Mouse (Mus musculus): ENCODE measurements around the gene Mb21d2. TPM values are rescaled to one million over a fixed set of nuclear protein-coding genes. Genes with fewer than 3 reads are reported as not detected.

Mb21d2 gene
- polyA plus RNA-seq, 1 experiment from 2014 or later, result 6.5 TPM

DNA sequence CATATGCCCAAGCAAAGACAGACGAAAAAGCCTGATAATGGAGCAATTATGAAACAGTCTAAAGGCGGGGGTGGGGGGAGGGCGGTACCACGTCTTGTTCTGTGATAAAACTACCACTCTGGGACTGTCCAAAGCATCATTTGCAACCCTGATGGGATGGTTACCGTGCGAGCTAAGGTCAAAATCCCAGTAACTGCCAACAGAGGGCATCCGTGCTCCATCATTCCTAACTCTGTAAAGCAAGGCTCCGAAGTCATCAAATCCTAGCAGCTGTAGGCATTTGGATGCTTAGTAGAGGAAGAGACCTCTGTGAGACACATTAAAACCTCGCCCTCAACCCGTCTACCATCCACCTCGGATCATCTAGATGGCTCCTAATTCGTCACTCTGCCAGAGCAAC, 91.5 kb downstream of the Mb21d2 start:
- Histone ChIP-seq H3K4me1 (ENCODE audit: control insufficient read depth, insufficient read depth, low read length) (peaks cover 10% of the 10 kb centered on the region; the same call in 1 of the 2 replicates), H3K9ac (ENCODE audit: low read length) (no peak overlapping the region), H3K4me2 (ENCODE audit: low read depth, low read length) (no peak overlapping the region), H3K27ac (ENCODE audit: low read length) (no peak overlapping the region), H3K9me3 (replicated peaks; ENCODE audit: control insufficient read depth, low read length) (no peaks in the 10 kb centered on the region), H3K4me3 (replicated peaks; ENCODE audit: low read length) (no peak overlapping the region), H3K27me3 (ENCODE audit: control insufficient read depth, insufficient read depth, low read length) (no peaks in the 10 kb centered on the region), H3K36me3 (ENCODE audit: control insufficient read depth, insufficient read depth, low read length) (no peaks in the 10 kb centered on the region)
- no peak for ATAC-seq (ENCODE audit: insufficient read depth, low FRiP score)
- WGBS, result 15% methylated on average over 12 of the region's 12 CpGs

DNA sequence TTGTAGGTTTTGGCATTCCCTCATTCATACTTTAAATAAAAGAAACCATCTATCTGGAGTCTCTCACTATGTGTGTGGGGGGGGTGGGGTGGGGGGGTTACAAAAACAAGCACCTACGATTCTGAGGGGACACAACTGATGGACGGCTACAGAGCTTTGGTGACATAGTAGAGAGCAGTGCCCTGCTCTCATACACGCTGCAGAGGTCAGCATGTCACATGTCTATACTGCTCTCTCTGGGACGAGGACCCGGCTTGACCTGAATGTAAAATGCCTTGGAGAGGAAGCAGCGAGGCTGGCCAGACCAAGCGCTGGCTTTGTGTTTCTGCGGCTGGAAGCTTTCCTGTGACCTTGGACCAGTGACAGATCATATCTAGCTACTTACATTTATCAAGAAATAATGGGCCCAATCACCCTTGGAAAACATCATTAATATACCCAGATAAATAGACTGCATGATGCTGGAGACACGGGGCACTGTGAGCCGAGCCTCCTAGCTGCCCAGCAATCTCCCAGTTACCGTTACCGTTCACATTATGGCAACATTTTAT, 97.3 kb downstream of the Mb21d2 start:
- 64% methylated on average over 12 of the region's 12 CpGs for WGBS
- Histone ChIP-seq H3K4me3 (replicated peaks; ENCODE audit: low read length) (no peak overlapping the region), H3K9me3 (replicated peaks; ENCODE audit: control insufficient read depth, low read length) (no peaks in the 10 kb centered on the region), H3K9ac (ENCODE audit: low read length) (no peak overlapping the region), H3K4me1 (ENCODE audit: control insufficient read depth, insufficient read depth, low read length) (no peaks in the 10 kb centered on the region), H3K27me3 (ENCODE audit: control insufficient read depth, insufficient read depth, low read length) (no peaks in the 10 kb centered on the region), H3K4me2 (ENCODE audit: low read depth, low read length) (no peak overlapping the region), H3K36me3 (ENCODE audit: control insufficient read depth, insufficient read depth, low read length) (peaks cover 8% of the 10 kb centered on the region), H3K27ac (ENCODE audit: low read length) (no peak overlapping the region)
- no peak for ATAC-seq (ENCODE audit: insufficient read depth, low FRiP score)

DNA sequence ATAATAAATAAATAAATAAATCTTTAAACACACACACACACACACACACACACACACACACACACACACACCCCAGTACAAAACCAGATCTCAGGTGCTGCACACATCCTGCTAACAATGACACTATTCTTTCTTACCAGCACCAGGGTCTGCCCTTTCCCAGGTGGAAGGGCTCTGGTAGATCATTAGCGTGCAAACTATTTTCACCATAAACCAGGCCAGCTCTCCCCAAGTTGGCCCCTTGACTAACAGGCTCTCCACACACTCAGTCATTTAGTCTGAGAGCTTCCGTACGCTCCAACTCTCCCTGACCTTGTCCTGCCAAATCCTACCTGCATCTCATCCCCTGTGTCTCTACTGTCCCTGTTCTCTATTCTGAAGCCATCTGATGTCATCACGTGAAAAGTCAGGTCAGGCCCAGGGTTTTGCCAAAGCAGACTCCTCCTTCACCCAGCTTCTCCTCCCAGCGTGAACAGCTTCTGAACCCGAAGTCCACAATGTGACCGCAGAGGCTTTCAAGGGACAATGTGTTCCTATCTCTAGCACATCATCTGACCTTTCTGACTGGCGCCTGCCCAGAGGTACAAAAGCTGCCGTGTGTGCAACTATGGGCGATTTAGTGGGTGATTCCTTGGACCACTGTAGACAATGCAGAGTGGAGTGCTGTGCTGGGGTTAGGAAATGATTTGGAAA, 100.1 kb downstream of the Mb21d2 start:
- 80% methylated on average over 10 of the region's 10 CpGs for WGBS
- H3K9ac ChIP-seq (ENCODE audit: low read length), result no peak overlapping the region
- no peak overlapping the region for H3K27ac ChIP-seq (ENCODE audit: low read length)
- H3K4me1 ChIP-seq (ENCODE audit: control insufficient read depth, insufficient read depth, low read length), result no peaks in the 10 kb centered on the region
- H3K36me3 ChIP-seq (ENCODE audit: control insufficient read depth, insufficient read depth, low read length), result peaks cover 8% of the 10 kb centered on the region
- ATAC-seq (ENCODE audit: insufficient read depth, low FRiP score), result no peak
- H3K27me3 ChIP-seq (ENCODE audit: control insufficient read depth, insufficient read depth, low read length), result no peaks in the 10 kb centered on the region
- H3K4me3 ChIP-seq (replicated peaks; ENCODE audit: low read length), result no peak overlapping the region
- H3K4me2 ChIP-seq (ENCODE audit: low read depth, low read length), result no peak overlapping the region
- H3K9me3 ChIP-seq (replicated peaks; ENCODE audit: control insufficient read depth, low read length), result no peaks in the 10 kb centered on the region

DNA sequence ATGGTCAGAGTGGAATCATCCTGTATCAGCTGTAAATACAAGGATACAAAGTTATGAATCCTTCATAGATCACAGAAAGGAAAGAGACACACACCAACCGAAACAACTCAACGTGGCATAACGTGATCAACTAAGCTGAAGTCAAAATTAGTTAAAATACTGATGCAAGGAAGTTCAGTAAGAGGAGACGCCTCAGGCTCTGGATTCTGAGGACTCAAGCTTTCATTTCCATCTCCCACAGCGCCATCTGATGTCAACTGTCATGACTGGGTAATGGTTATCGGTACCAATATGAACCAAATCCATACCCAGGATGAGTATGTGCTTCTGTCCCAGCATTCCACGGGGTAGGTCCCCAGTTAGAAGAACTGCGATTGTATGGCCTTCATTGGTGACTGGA, 104.7 kb downstream of the Mb21d2 start:
- Histone ChIP-seq H3K36me3 (ENCODE audit: control insufficient read depth, insufficient read depth, low read length) (peaks cover 8% of the 10 kb centered on the region), H3K4me1 (ENCODE audit: control insufficient read depth, insufficient read depth, low read length) (no peaks in the 10 kb centered on the region), H3K4me2 (ENCODE audit: low read depth, low read length) (no peak overlapping the region), H3K9ac (ENCODE audit: low read length) (no peak overlapping the region), H3K27me3 (ENCODE audit: control insufficient read depth, insufficient read depth, low read length) (no peaks in the 10 kb centered on the region), H3K9me3 (replicated peaks; ENCODE audit: control insufficient read depth, low read length) (no peaks in the 10 kb centered on the region), H3K27ac (ENCODE audit: low read length) (no peak overlapping the region), H3K4me3 (replicated peaks; ENCODE audit: low read length) (no peak overlapping the region)
- no peak for ATAC-seq (ENCODE audit: insufficient read depth, low FRiP score)
- 94% methylated on average over 8 of the region's 8 CpGs for WGBS

DNA sequence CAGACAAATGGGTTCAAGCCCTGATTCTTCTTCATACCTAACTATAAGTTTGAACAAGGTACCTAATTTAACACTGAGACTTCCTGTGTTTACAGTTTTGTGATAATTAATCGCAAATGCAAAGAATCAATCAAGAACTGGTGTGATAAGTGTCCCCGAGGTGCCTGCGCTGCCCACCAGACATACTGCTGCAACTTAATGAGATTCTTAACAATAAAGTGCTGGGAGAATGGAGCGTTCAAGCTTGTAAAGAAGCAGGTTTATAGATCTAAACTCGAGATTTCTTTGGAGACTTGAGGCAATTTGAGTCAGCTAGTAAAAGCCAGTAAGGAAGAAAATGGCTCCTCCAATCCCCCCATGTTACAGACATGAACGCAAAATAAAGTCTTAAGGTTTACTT, 107.7 kb downstream of the Mb21d2 start:
- ATAC-seq (ENCODE audit: insufficient read depth, low FRiP score), result no peak
- Histone ChIP-seq H3K9ac (ENCODE audit: low read length) (no peak overlapping the region), H3K4me3 (replicated peaks; ENCODE audit: low read length) (no peak overlapping the region), H3K36me3 (ENCODE audit: control insufficient read depth, insufficient read depth, low read length) (no peaks in the 10 kb centered on the region), H3K27me3 (ENCODE audit: control insufficient read depth, insufficient read depth, low read length) (no peaks in the 10 kb centered on the region), H3K4me2 (ENCODE audit: low read depth, low read length) (no peak overlapping the region), H3K4me1 (ENCODE audit: control insufficient read depth, insufficient read depth, low read length) (no peaks in the 10 kb centered on the region), H3K9me3 (replicated peaks; ENCODE audit: control insufficient read depth, low read length) (no peaks in the 10 kb centered on the region), H3K27ac (ENCODE audit: low read length) (no peak overlapping the region)
- WGBS, result 63% methylated on average over 6 of the region's 6 CpGs

DNA sequence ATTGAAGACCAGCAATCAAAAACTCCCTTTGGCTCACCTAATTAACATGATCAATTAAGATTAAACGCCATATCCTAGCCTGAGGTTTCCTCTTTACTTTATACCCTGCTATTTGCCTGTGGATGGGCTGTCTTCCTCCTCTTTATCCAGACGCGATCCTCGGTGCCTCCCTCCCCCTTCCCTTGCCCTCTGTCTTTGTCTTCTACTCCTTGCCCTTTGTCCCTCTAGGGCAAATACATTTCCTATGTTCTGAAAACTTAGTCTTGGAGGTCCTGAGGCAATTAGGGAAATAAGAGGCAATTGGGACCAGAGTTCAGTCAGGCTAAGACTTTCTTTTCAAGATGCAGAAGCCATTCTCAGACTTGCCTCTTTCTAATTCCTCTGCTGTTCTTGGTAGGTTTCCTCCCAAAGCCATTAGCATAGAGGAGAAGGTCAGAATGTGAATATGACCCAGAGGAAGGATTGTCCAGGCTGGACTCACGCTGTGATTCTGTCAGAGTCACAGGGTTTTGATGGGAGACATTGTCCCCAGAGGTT, 110.7 kb downstream of the Mb21d2 start:
- H3K36me3 ChIP-seq (ENCODE audit: control insufficient read depth, insufficient read depth, low read length), result no peaks in the 10 kb centered on the region
- ATAC-seq (ENCODE audit: insufficient read depth, low FRiP score), result no peak
- WGBS, result 54% methylated on average over 5 of the region's 5 CpGs
- no peak overlapping the region for H3K4me2 ChIP-seq (ENCODE audit: low read depth, low read length)
- no peaks in the 10 kb centered on the region for H3K9me3 ChIP-seq (replicated peaks; ENCODE audit: control insufficient read depth, low read length)
- no peak overlapping the region for H3K9ac ChIP-seq (ENCODE audit: low read length)
- H3K4me3 ChIP-seq (replicated peaks; ENCODE audit: low read length), result no peak overlapping the region
- H3K27me3 ChIP-seq (ENCODE audit: control insufficient read depth, insufficient read depth, low read length), result no peaks in the 10 kb centered on the region
- no peak overlapping the region for H3K27ac ChIP-seq (ENCODE audit: low read length)
- H3K4me1 ChIP-seq (ENCODE audit: control insufficient read depth, insufficient read depth, low read length), result no peaks in the 10 kb centered on the region

DNA sequence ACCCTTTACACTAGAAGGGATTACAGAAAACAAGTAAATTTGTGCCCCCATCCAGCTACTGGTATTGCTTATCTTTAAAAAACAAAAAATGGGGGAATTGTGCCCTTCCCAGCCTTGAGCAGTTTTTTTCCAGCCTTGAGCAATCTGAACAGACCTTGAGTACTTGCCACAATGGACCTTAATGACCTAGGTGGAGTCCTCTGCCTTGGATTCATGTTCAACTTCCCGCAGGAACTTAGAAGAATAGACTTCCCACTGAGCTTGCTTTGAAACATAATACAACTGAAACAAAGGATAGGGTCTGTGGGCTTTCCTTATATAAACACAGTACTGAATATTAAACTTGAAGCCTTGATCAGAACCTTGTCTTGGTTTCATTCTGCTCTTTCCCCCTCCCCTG, 116.2 kb downstream of the Mb21d2 start:
- Histone ChIP-seq H3K4me3 (replicated peaks; ENCODE audit: low read length) (no peak overlapping the region), H3K9me3 (replicated peaks; ENCODE audit: control insufficient read depth, low read length) (no peaks in the 10 kb centered on the region), H3K36me3 (ENCODE audit: control insufficient read depth, insufficient read depth, low read length) (no peaks in the 10 kb centered on the region), H3K27ac (ENCODE audit: low read length) (no peak overlapping the region), H3K27me3 (ENCODE audit: control insufficient read depth, insufficient read depth, low read length) (no peaks in the 10 kb centered on the region), H3K4me2 (ENCODE audit: low read depth, low read length) (no peak overlapping the region), H3K4me1 (ENCODE audit: control insufficient read depth, insufficient read depth, low read length) (no peaks in the 10 kb centered on the region), H3K9ac (ENCODE audit: low read length) (no peak overlapping the region)
- WGBS, result 77% methylated on average over 1 of the region's 1 CpGs
- ATAC-seq (ENCODE audit: insufficient read depth, low FRiP score), result no peak

DNA sequence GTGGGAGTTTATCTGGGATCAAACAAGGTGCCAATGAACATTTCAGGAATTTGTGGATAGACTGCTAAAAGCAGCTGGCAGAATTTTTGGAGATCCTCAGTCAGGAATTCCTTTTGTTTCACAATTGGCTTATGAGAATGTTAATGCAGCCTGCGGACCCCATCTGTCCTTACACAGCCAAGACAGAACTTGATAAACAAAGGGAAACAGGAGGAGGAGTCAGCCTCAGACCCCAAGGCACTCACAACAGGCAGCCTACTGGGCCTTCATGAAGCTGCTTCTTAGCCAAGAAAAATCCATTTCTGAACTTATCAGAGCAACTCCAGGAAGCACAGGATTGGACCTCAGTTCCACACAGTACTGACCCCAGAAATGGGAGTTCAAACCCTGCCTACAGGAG, 120.4 kb downstream of the Mb21d2 start:
- no peaks in the 10 kb centered on the region for H3K4me1 ChIP-seq (ENCODE audit: control insufficient read depth, insufficient read depth, low read length)
- no peaks in the 10 kb centered on the region for H3K27me3 ChIP-seq (ENCODE audit: control insufficient read depth, insufficient read depth, low read length)
- 13% methylated on average over 1 of the region's 1 CpGs for WGBS
- H3K36me3 ChIP-seq (ENCODE audit: control insufficient read depth, insufficient read depth, low read length), result no peaks in the 10 kb centered on the region
- H3K27ac ChIP-seq (ENCODE audit: low read length), result no peak overlapping the region
- H3K4me3 ChIP-seq (replicated peaks; ENCODE audit: low read length), result no peak overlapping the region
- no peaks in the 10 kb centered on the region for H3K9me3 ChIP-seq (replicated peaks; ENCODE audit: control insufficient read depth, low read length)
- H3K4me2 ChIP-seq (ENCODE audit: low read depth, low read length), result no peak overlapping the region
- no peak for ATAC-seq (ENCODE audit: insufficient read depth, low FRiP score)
- H3K9ac ChIP-seq (ENCODE audit: low read length), result no peak overlapping the region

DNA sequence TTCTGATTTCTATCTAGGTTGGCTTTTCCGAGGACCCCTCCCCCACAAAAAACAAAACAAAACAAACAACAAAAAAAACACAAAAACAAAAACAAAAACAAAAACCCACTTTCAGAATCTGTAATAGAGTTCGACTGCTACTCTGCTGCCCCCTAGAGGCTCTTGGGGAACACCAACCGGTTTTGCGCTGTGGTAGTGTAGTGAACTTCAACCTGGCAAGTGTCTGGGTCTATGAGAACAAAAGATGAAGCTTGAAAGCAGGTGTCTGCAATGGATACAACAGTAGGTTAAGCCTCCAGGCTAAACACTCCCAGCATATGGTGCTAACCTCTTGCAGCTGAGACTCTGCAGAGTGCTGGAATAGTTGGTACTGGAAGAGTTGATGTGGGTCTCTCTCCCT, 136.4 kb downstream of the Mb21d2 start:
- no peaks in the 10 kb centered on the region for H3K36me3 ChIP-seq (ENCODE audit: control insufficient read depth, insufficient read depth, low read length)
- no peaks in the 10 kb centered on the region for H3K4me1 ChIP-seq (ENCODE audit: control insufficient read depth, insufficient read depth, low read length)
- 5% methylated on average over 4 of the region's 4 CpGs for WGBS
- H3K27ac ChIP-seq (ENCODE audit: low read length), result no peak overlapping the region
- H3K27me3 ChIP-seq (ENCODE audit: control insufficient read depth, insufficient read depth, low read length), result no peaks in the 10 kb centered on the region
- no peak for ATAC-seq (ENCODE audit: insufficient read depth, low FRiP score)
- no peak overlapping the region for H3K4me2 ChIP-seq (ENCODE audit: low read depth, low read length)
- no peak overlapping the region for H3K9ac ChIP-seq (ENCODE audit: low read length)
- no peaks in the 10 kb centered on the region for H3K9me3 ChIP-seq (replicated peaks; ENCODE audit: control insufficient read depth, low read length)
- H3K4me3 ChIP-seq (replicated peaks; ENCODE audit: low read length), result no peak overlapping the region

All from stomach, embryonic 16.5 days (tissue).